In genomic region chr8:72990425-72990824, GRCm38 (mm10) we compare ENCODE assay signal across 23 mouse cellular contexts.
DNase-seq lines count a peak whose midpoint lies in the region; ATAC-seq and TF ChIP-seq lines count a peak whose summit lies in the region.
"Had no signal": no experiment of that assay in that cellular context is flagged by ENCODE, and none has a peak within 500 bp of the region (broad histone marks: within the 10 kb centered on the region; RNA-seq: fewer than 3 reads in every experiment).

No protein-coding gene starts in this region.

- H3K4me1 ChIP-seq in ES-Bruce4 (ENCODE audit: control insufficient read depth, insufficient read depth, low read length): no peaks in the 10 kb centered on the region
- no peaks in the 10 kb centered on the region for H3K4me1 ChIP-seq in heart, embryonic 12.5 days (replicated peaks)
- H3K4me1 ChIP-seq: forebrain, embryonic 10.5 days; forebrain, embryonic 13.5 days; heart, embryonic 13.5 days; hindbrain, embryonic 15.5 days had no signal

- peak overlapping the region; percentile 65 for H3K27ac ChIP-seq in ES-Bruce4 (ENCODE audit: insufficient read depth, low read length)
- no peak overlapping the region for H3K27ac ChIP-seq in heart, embryonic 12.5 days (ENCODE audit: poor library complexity, severe bottlenecking)
- H3K27ac ChIP-seq in gastrocnemius, adult 2 months: no peak overlapping the region
- H3K27ac ChIP-seq: forebrain, embryonic 10.5 days; forebrain, embryonic 13.5 days; heart, embryonic 13.5 days; hindbrain, embryonic 12.5 days; hindbrain, embryonic 15.5 days had no signal

- H3K4me3 ChIP-seq in ES-Bruce4 (ENCODE audit: low read depth, low read length): no peak overlapping the region
- H3K4me3 ChIP-seq in heart, embryonic 12.5 days: no peak overlapping the region
- H3K4me3 ChIP-seq in gastrocnemius, adult 2 months: no peak overlapping the region
- H3K4me3 ChIP-seq: forebrain, embryonic 10.5 days; forebrain, embryonic 13.5 days; heart, embryonic 13.5 days; hindbrain, embryonic 12.5 days; hindbrain, embryonic 15.5 days had no signal

- H3K9ac ChIP-seq in ES-Bruce4 (ENCODE audit: low read depth, poor library complexity, severe bottlenecking): no peak overlapping the region
- no peak overlapping the region for H3K9ac ChIP-seq in heart, embryonic 12.5 days
- H3K9ac ChIP-seq: forebrain, embryonic 13.5 days; heart, embryonic 13.5 days; hindbrain, embryonic 12.5 days; hindbrain, embryonic 15.5 days had no signal

- H3K4me2 ChIP-seq in heart, embryonic 12.5 days: no peak overlapping the region
- H3K4me2 ChIP-seq: forebrain, embryonic 13.5 days; heart, embryonic 13.5 days; hindbrain, embryonic 12.5 days; hindbrain, embryonic 15.5 days had no signal

- DNase-seq in MN1 (ENCODE audit: low spot score): peak; percentile 16
- peak; percentile 81 for DNase-seq in R1 (ENCODE audit: low read depth, low spot score)
- no peak for DNase-seq in cerebellum, postnatal 10 days
- no peak for DNase-seq in gastrocnemius, adult 2 months
- DNase-seq: adrenal gland, adult 2 months; adrenal gland, postnatal 14 days; cerebellum, adult 11-12 months; cerebellum, adult 8-10 months; cerebellum, postnatal 14 days; gastrocnemius, postnatal 14 days; heart, adult 18-20 months; heart, postnatal 14 days; kidney, adult 2 months had no signal

- H3K27me3 ChIP-seq in ES-Bruce4 (ENCODE audit: control insufficient read depth, insufficient read depth, low read length, poor library complexity, severe bottlenecking): no peaks in the 10 kb centered on the region
- no peaks in the 10 kb centered on the region for H3K27me3 ChIP-seq in heart, embryonic 12.5 days (replicated peaks)
- H3K27me3 ChIP-seq: forebrain, embryonic 13.5 days; heart, embryonic 13.5 days; hindbrain, embryonic 12.5 days; hindbrain, embryonic 15.5 days had no signal

- TF ChIP-seq POLR2A in ES-Bruce4 (IDR thresholded peaks at IDR 0.05; ENCODE audit: insufficient read depth, low read length): no peak

- no peak for TF ChIP-seq EP300 in ES-Bruce4 (IDR thresholded peaks at IDR 0.05; ENCODE audit: insufficient read depth, low read depth, low read length)

- WGBS in heart, embryonic 12.5 days: 78% methylated on average over 2 of the region's 2 CpGs

- peaks cover 28% of the 10 kb centered on the region for H3K9me3 ChIP-seq in ES-Bruce4 (replicated peaks; ENCODE audit: control insufficient read depth, insufficient read depth, low read length, poor library complexity, severe bottlenecking)
- no peaks in the 10 kb centered on the region for H3K9me3 ChIP-seq in heart, embryonic 12.5 days (replicated peaks)
- H3K9me3 ChIP-seq: forebrain, embryonic 10.5 days; forebrain, embryonic 13.5 days; heart, embryonic 13.5 days; hindbrain, embryonic 12.5 days; hindbrain, embryonic 15.5 days had no signal

- no peaks in the 10 kb centered on the region; the same call in 1 of the 2 replicates for H3K36me3 ChIP-seq in ES-Bruce4 (ENCODE audit: control insufficient read depth, insufficient read depth, low read length, poor library complexity, severe bottlenecking)
- H3K36me3 ChIP-seq in heart, embryonic 12.5 days: no peaks in the 10 kb centered on the region
- H3K36me3 ChIP-seq: forebrain, embryonic 10.5 days; heart, embryonic 13.5 days; hindbrain, embryonic 12.5 days; hindbrain, embryonic 15.5 days had no signal

- ATAC-seq in heart, embryonic 12.5 days (ENCODE audit: insufficient number of reproducible peaks, low FRiP score): no peak
- ATAC-seq: CD4-positive, CD25-positive, alpha-beta regulatory T cell, adult 4 months; forebrain, embryonic 13.5 days; forebrain, embryonic 16.5 days; intestine, postnatal 0 days had no signal

- intact Hi-C loops in gastrocnemius, adult 2 months (cut with DNase I): no loop called here

- no peak for TF ChIP-seq CTCF in ES-Bruce4 (IDR thresholded peaks at IDR 0.05; ENCODE audit: low read depth, low read length)
- no peak for TF ChIP-seq CTCF in gastrocnemius, adult 2 months (IDR thresholded peaks at IDR 0.05)

Comparison
In these comparisons a context has a peak if more than half of its experiments do, and no peak if none do; other contexts are left out.
1. DNase-seq: peak in MN1 (single experiment) and R1 (single experiment); none in cerebellum, postnatal 10 days (0 of 2) and gastrocnemius, adult 2 months (single experiment).